Mouse (Mus musculus) liver, postnatal 0 days (tissue): ENCODE measurements around the gene Ier5. TPM values are rescaled to one million over a fixed set of nuclear protein-coding genes. Genes with fewer than 3 reads are reported as not detected.

ENCODE experiments used
- ATAC-seq: fragments of 200-750 bp; cut with Nextera tagmentation; 2 replicates; pipeline ENCODE4 v1.8.0; 2017; ENCODE audit warnings: mild to moderate bottlenecking, moderate library complexity
- DNase-seq: peaks from one replicate; pipeline ENCODE4 v3.0.0-alpha.2; 2016
- H3K27ac ChIP-seq: fragments of 300-500 bp; sonication (generic); 2 replicates; pipeline ENCODE4 v1.5.1; 2014; ENCODE audit warnings: antibody characterized with exemption, moderate library complexity, mild to moderate bottlenecking, low read depth
- H3K27me3 ChIP-seq: fragments of 300-500 bp; sonication (generic); 2 replicates; pipeline ENCODE4 v1.6.1; 2014; ENCODE audit warnings: low read length, control low read depth, mixed read lengths; ENCODE audit not compliant: insufficient read depth
- H3K36me3 ChIP-seq: fragments of 300-500 bp; sonication (generic); replicated peaks from 2 replicates; pipeline ENCODE4 v1.6.1; 2014; ENCODE audit warnings: mild to moderate bottlenecking, control low read depth, low read length, moderate library complexity, mixed read lengths; ENCODE audit not compliant: insufficient read depth
- H3K4me1 ChIP-seq: fragments of 300-500 bp; sonication (generic); 2 replicates; pipeline ENCODE4 v1.6.1; 2014; ENCODE audit warnings: antibody characterized with exemption, mild to moderate bottlenecking, control low read depth; ENCODE audit not compliant: insufficient read depth
- H3K4me2 ChIP-seq: fragments of 300-500 bp; sonication (generic); 2 replicates; pipeline ENCODE4 v1.6.1; 2014; ENCODE audit warnings: low read depth, mild to moderate bottlenecking, low read length, moderate library complexity, mixed read lengths
- H3K4me3 ChIP-seq: fragments of 300-500 bp; sonication (generic); 2 replicates; pipeline ENCODE4 v1.5.1; 2014; ENCODE audit warnings: low read depth, low read length
- H3K9ac ChIP-seq: fragments of 300-500 bp; sonication (generic); replicated peaks from 2 replicates; pipeline ENCODE4 v1.6.1; 2014; ENCODE audit warnings: mild to moderate bottlenecking, moderate library complexity
- H3K9me3 ChIP-seq: fragments of 300-500 bp; sonication (generic); 2 replicates; pipeline ENCODE4 v1.6.1; 2016; ENCODE audit warnings: mild to moderate bottlenecking, control low read depth, low read length, mixed read lengths
- CTCF ChIP-seq: sonication (generic); IDR thresholded peaks from 2 replicates; pipeline ENCODE4 v1.5.1; 2016; ENCODE audit warnings: antibody characterized with exemption, low read depth
- EP300 ChIP-seq: IDR thresholded peaks from 2 replicates; pipeline ENCODE4 v1.6.1; 2016; ENCODE audit warnings: antibody characterized with exemption, low read depth, mild to moderate bottlenecking
- WGBS: fragments of 180-500 bp; shearing (Covaris S2); extraction: QIAGEN DNeasy Blood & Tissue Kit; methylation state at CpG from one replicate; pipeline ENCODE4 v1.1.7; 2014; ENCODE audit not compliant: insufficient replicate concordance; 5-methylcytosine and 5-hydroxymethylcytosine counted together
- polyA plus RNA-seq: library from polyadenylated mRNA; unstranded; fragments of >200 nt; fragmentation: Nextera tagmentation; extraction: Ambion mirVana; gene quantifications from 2 replicates; pipeline ENCODE4 v1.2.1, GENCODE M21; 2015

Ier5 gene
- polyA plus RNA-seq, 1 experiment from 2014 or later: 1.5 TPM

DNA sequence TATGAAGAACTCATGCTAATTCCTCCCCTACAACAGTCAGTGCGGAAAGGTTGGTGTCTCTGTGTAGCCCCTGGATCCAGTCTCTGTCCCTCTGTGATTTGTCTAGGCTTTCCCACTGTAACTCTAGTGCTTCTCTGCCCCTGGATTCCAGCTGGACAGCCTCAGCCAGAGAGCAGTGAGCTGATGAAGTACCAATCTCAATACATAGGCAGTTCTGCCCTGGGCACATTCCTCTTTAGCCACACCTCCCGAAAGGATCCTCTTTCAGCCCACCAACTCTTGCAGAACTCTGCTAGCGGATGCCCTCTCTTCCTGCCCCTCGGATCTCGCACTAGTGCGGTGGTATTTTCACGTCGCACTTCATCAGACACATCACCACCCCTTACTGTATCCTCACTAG lies 35.4 kb upstream of the Ier5 start:
- no peaks in the 10 kb centered on the region for H3K9me3 ChIP-seq
- no peaks in the 10 kb centered on the region for H3K27me3 ChIP-seq
- WGBS: 37% methylated on average over 8 of the region's 8 CpGs
- H3K27ac ChIP-seq: no peak overlapping the region
- ATAC-seq (no peak), DNase-seq (no peak)
- no peak overlapping the region for H3K9ac ChIP-seq
- no peaks in the 10 kb centered on the region for H3K36me3 ChIP-seq
- no peak overlapping the region for H3K4me2 ChIP-seq
- TF ChIP-seq CTCF (no peak), EP300 (no peak)
- no peak overlapping the region for H3K4me3 ChIP-seq
- no peaks in the 10 kb centered on the region for H3K4me1 ChIP-seq

DNA sequence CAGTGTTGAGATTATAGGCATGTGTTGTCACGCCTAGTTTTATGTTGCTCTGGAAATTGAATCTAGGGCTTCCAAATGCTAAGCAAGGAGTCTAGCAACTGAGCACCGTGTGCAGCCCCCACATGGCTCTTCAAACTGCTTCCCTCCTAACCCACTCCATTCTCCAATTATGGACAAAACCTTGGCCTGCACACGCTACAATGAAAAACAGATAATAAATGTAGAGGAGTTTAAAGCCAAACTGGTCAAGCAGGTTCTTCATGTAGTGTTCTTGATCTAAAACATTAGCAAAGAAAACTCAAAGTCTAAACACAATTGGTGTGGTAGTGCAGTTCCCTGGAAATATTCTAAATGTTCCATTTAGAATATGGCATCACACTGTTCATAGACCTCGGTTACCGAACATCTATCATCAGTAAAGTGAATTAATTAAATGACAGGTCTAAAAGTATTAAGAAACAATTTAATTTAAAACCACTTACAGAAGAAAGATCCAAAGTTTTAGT lies 28.0 kb upstream of the Ier5 start:
- 80% methylated on average over 5 of the region's 5 CpGs for WGBS
- Histone ChIP-seq H3K4me2 (no peak overlapping the region), H3K4me1 (no peaks in the 10 kb centered on the region), H3K27me3 (no peaks in the 10 kb centered on the region), H3K9me3 (no peaks in the 10 kb centered on the region), H3K36me3 (no peaks in the 10 kb centered on the region), H3K27ac (no peak overlapping the region), H3K4me3 (no peak overlapping the region), H3K9ac (no peak overlapping the region)
- TF ChIP-seq EP300: no peak
- no peak for TF ChIP-seq CTCF
- DNase-seq (no peak), ATAC-seq (no peak)

DNA sequence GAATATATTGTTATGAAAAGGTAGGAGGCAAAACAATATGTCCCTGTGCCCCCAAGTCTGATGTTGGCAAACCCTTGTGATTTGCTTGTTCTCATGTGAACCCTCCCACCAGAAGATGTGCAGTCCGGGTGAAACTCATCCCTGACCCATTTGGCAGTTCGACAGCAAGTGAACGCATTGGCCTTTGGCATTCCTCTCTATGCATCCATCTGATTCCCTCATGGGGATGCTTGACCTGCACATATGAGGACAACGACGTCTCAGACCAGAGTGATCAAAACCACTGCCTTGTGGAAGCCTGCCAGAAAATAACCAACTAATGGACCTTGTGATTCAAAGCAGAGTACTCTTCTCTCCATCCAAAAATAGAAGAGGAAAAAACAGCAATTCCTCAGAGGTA lies 27.3 kb upstream of the Ier5 start:
- Histone ChIP-seq H3K4me3 (no peak overlapping the region), H3K9ac (no peak overlapping the region), H3K27me3 (no peaks in the 10 kb centered on the region), H3K27ac (no peak overlapping the region), H3K4me2 (no peak overlapping the region), H3K36me3 (no peaks in the 10 kb centered on the region), H3K4me1 (no peaks in the 10 kb centered on the region), H3K9me3 (no peaks in the 10 kb centered on the region)
- TF ChIP-seq CTCF (no peak), EP300 (no peak)
- no peak for DNase-seq
- no peak for ATAC-seq
- whole genome bisulfite sequencing: 84% methylated on average over 5 of the region's 5 CpGs

DNA sequence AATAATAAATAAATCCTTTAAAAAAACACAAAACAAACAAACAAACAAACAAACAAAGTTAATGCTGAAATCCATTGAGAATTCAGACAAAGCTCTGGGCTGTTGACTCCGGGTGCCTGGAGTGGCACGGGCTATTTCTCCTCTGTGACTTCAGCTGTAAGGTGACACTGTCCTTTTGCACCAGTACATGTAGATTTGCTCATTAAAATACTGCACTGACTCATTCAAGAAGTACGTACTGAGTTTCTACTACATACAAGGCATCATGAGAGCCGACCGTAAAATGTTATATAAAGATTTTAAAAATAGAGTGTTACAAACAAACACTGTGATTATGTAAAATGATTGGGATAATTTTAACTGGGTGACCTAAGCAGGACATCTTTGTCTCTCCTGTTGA lies 25.0 kb upstream of the Ier5 start:
- Histone ChIP-seq H3K9me3 (no peaks in the 10 kb centered on the region), H3K4me1 (no peaks in the 10 kb centered on the region), H3K27me3 (no peaks in the 10 kb centered on the region), H3K9ac (no peak overlapping the region), H3K36me3 (no peaks in the 10 kb centered on the region), H3K4me3 (no peak overlapping the region), H3K27ac (no peak overlapping the region), H3K4me2 (no peak overlapping the region)
- ATAC-seq (no peak), DNase-seq (no peak)
- 88% methylated on average over 5 of the region's 5 CpGs for WGBS
- TF ChIP-seq EP300: no peak
- no peak for TF ChIP-seq CTCF

DNA sequence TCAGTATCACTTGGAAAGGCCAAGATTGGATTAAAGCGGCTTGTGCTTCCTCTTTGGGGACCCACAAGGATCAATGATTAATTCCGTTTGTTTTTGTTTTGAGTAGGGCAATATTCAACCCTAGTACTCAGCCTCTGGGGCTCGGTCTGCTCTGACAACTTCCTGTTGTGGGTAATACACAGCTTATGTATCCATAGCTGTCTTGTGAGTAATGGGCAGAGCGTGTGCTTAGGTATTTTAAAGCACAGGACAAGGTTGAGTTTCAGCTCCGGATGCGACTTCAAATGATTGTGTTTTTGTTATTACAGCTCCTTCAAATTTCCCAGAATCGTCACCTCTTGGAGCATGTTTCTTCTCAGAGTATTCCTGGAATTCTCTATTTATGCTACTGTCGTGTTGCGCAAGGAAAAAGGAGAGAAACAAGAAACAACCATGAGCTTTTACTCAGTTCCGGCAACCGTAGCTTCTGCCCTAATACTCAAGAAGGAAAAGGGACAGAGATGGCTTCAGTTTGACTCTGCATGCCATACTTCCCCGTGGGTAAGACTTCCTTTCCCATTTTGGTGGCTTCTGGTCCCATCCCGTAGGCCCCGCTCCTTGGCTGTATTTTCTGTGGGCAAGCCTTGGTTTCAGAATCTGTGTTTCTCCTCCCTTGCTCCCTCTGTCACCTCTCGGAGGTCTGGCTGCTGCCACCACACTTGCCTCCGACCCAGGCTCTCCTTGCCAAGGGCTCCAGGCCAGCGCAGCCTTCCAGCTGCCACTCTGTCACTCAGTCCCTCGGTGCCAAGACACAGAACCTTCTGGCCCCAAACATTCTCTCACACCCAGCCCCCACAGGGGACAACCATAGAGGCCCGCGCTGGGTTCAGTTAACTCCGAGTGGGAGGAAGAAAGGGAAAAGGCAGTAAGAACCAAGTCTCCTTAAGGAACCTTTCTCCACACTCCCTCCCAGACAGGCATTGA lies 22.8 kb upstream of the Ier5 start:
- no peaks in the 10 kb centered on the region for H3K36me3 ChIP-seq
- no peak overlapping the region for H3K4me3 ChIP-seq
- DNase-seq (no peak), ATAC-seq (no peak)
- TF ChIP-seq EP300 (no peak), CTCF (no peak)
- no peak overlapping the region for H3K9ac ChIP-seq
- H3K9me3 ChIP-seq: no peaks in the 10 kb centered on the region
- no peak overlapping the region for H3K27ac ChIP-seq
- H3K27me3 ChIP-seq: no peaks in the 10 kb centered on the region
- no peak overlapping the region for H3K4me2 ChIP-seq
- H3K4me1 ChIP-seq: no peaks in the 10 kb centered on the region
- WGBS: 70% methylated on average over 21 of the region's 21 CpGs

DNA sequence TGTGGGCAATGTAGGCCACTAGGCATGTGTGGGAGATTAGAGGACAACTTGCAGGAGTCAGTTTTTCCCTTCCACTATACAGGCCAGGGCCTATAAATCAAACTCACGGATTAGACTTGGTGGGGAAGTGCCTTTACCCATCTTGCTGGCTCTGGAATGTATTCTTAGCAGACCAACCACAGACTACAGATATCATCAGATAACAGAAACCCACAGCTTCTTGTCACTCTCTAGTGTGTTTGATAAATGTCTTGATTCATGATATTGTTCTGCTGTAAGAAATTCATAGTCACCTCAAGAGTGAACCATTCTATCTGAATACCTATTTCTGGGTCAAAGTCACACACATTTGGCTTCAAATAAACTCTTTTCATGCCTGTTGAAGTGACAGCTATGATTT lies 20.3 kb upstream of the Ier5 start:
- Histone ChIP-seq H3K4me2 (no peak overlapping the region), H3K4me3 (no peak overlapping the region), H3K9me3 (no peaks in the 10 kb centered on the region), H3K36me3 (no peaks in the 10 kb centered on the region), H3K27ac (no peak overlapping the region), H3K4me1 (no peaks in the 10 kb centered on the region), H3K9ac (no peak overlapping the region), H3K27me3 (no peaks in the 10 kb centered on the region)
- 64% methylated on average over 1 of the region's 1 CpGs for WGBS
- DNase-seq: no peak
- ATAC-seq: no peak
- TF ChIP-seq EP300 (no peak), CTCF (no peak)
